Mouse (Mus musculus) midbrain, embryonic 13.5 days (tissue): Measurements from ENCODE around the gene Lamc3. TPM values are rescaled to one million over a fixed set of nuclear protein-coding genes. Genes with fewer than 3 reads are reported as not detected.
A peak's percentile ranks its signal among the peaks of the same experiment; 100 is the strongest.

Experiments
- ATAC-seq: fragments of 200-750 bp; cut with Nextera tagmentation; 2 replicates; pipeline ENCODE4 v1.8.0; 2017; ENCODE audit warnings: mild to moderate bottlenecking, moderate TSS enrichment, moderate library complexity
- H3K27ac ChIP-seq: fragments of 300-500 bp; sonication (generic); 2 replicates; pipeline ENCODE4 v1.5.1; 2015; ENCODE audit warnings: inconsistent platforms, mild to moderate bottlenecking, moderate library complexity
- H3K27me3 ChIP-seq: fragments of 300-500 bp; sonication (generic); 2 replicates; pipeline ENCODE4 v1.6.1; 2015; ENCODE audit warnings: mild to moderate bottlenecking, inconsistent platforms
- H3K36me3 ChIP-seq: fragments of 300-500 bp; sonication (generic); 2 replicates; pipeline ENCODE4 v1.6.1; 2015; ENCODE audit warnings: mild to moderate bottlenecking, inconsistent platforms
- H3K4me1 ChIP-seq: fragments of 300-500 bp; sonication (generic); replicated peaks from 2 replicates; pipeline ENCODE4 v1.6.1; 2015; ENCODE audit warnings: inconsistent platforms
- H3K4me2 ChIP-seq: fragments of 300-500 bp; sonication (generic); replicated peaks from 2 replicates; pipeline ENCODE4 v1.6.1; 2015; ENCODE audit warnings: moderate library complexity, mild to moderate bottlenecking, inconsistent platforms
- H3K4me3 ChIP-seq: fragments of 300-500 bp; sonication (generic); replicated peaks from 2 replicates; pipeline ENCODE4 v1.5.1; 2015; ENCODE audit warnings: mild to moderate bottlenecking, inconsistent platforms
- H3K9ac ChIP-seq: fragments of 300-500 bp; sonication (generic); replicated peaks from 2 replicates; pipeline ENCODE4 v1.6.1; 2015; ENCODE audit warnings: mild to moderate bottlenecking, inconsistent platforms
- H3K9me3 ChIP-seq: fragments of 300-500 bp; sonication (generic); 2 replicates; pipeline ENCODE4 v1.6.1; 2016; ENCODE audit warnings: mild to moderate bottlenecking, inconsistent platforms
- WGBS: fragments of 180-500 bp; shearing (Covaris S2); methylation state at CpG from one replicate; pipeline ENCODE4 v1.1.7; 2015; 5-methylcytosine and 5-hydroxymethylcytosine counted together
- polyA plus RNA-seq: library from polyadenylated mRNA; unstranded; fragments of >200 nt; fragmentation: Nextera tagmentation; extraction: Ambion mirVana; gene quantifications from 2 replicates; pipeline ENCODE4 v1.2.1, GENCODE M21; 2015

Gene Lamc3
- 5.5 and 6.8 TPM in 2 replicates for polyA plus RNA-seq

DNA sequence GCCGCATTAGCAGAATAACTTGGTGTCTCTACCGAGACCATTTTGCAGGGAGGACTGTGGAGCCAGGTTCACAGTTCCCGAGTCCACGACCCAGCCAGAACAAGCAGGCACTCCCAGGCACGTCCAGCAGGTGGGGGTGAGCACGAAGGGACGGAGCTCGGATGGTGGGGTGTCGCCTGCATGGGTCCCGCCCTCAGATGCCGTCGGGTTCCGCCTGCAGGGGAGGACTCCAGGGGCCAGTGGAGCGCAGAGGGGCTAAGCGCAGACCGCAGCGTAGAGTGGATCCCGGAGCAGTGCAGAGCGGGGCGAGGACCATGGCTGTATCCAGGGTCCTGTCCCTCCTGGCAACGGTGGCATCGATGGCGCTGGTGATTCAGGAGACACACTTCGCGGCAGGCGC, at the start of gene Lamc3:
Lamc3 (plus strand) TSS at position 262 of the 400 bp plus-strand sequence.
- no peaks in the 10 kb centered on the region for H3K9me3 ChIP-seq
- ATAC-seq = peak; percentile 53; the same call in 1 of the 2 replicates
- no peak within 1 kb of the TSS for H3K9ac ChIP-seq
- H3K36me3 ChIP-seq = no peaks in the 10 kb centered on the region
- 7% methylated on average over 23 of the region's 26 CpGs for WGBS
- H3K4me2 ChIP-seq = peak within 1 kb of the TSS; percentile 19; the same call in 1 of the 2 replicates
- peaks cover 82% of the 10 kb centered on the region for H3K27me3 ChIP-seq
- H3K27ac ChIP-seq = no peak within 1 kb of the TSS
- peaks cover 14% of the 10 kb centered on the region for H3K4me1 ChIP-seq
- H3K4me3 ChIP-seq = peak within 1 kb of the TSS; percentile 22

DNA sequence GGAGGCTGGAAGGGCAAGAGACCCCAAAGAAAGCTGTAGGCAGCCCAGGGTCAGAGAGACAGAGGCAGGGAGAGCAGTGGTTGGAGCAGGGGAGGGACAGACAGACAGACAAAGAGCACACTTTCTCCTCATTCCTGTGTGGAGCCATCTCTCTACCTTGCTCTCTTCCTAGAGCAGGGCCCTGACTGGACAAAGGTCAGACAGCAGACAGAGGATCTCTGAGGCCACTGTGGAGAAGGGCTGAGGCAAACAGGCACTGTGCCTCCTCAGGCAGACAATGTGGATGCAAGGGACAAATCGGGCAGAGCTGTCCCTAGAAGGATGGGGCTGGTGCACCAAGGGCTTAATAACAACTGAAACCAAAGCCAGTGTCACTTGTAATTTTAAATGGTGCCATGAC, 48.2 kb upstream of the Lamc3 start:
- no peaks in the 10 kb centered on the region for H3K36me3 ChIP-seq
- no peaks in the 10 kb centered on the region for H3K9me3 ChIP-seq
- no peak overlapping the region for H3K27ac ChIP-seq
- 45% methylated on average over 1 of the region's 1 CpGs for WGBS
- H3K27me3 ChIP-seq = peaks cover 34% of the 10 kb centered on the region
- no peak for ATAC-seq
- no peak overlapping the region for H3K4me3 ChIP-seq
- H3K4me2 ChIP-seq = no peak overlapping the region
- no peak overlapping the region for H3K9ac ChIP-seq
- H3K4me1 ChIP-seq = peaks cover 30% of the 10 kb centered on the region

DNA sequence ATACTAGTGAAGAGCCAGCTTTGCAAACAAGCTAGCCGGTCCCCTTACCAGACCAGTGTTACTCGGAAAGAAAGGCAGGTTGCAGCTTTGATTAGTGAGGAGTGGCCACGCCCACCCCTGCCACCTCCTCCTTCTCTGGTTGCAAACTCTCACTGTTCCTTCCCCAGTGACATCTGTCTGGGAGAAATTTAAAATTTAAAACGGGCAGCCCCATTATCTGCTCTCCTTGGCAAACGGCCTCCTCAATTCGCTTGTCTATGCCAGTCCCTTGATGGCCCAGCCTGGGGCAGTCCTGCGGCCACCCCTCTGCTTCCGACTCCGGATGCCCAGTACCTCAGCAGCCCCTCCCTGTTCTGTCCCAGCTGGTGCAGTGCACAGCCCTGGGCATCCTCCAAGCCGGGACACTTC, 42.4 kb upstream of the Lamc3 start:
- H3K36me3 ChIP-seq = no peaks in the 10 kb centered on the region
- H3K4me1 ChIP-seq = peaks cover 31% of the 10 kb centered on the region
- H3K9ac ChIP-seq = no peak overlapping the region
- no peaks in the 10 kb centered on the region for H3K9me3 ChIP-seq
- 1% methylated on average over 10 of the region's 10 CpGs for WGBS
- H3K27ac ChIP-seq = peak overlapping the region; percentile 52; the same call in 1 of the 2 replicates
- peak; percentile 78 for ATAC-seq
- peaks cover 71% of the 10 kb centered on the region for H3K27me3 ChIP-seq
- peak overlapping the region; percentile 53 for H3K4me3 ChIP-seq
- H3K4me2 ChIP-seq = peak overlapping the region; percentile 80

DNA sequence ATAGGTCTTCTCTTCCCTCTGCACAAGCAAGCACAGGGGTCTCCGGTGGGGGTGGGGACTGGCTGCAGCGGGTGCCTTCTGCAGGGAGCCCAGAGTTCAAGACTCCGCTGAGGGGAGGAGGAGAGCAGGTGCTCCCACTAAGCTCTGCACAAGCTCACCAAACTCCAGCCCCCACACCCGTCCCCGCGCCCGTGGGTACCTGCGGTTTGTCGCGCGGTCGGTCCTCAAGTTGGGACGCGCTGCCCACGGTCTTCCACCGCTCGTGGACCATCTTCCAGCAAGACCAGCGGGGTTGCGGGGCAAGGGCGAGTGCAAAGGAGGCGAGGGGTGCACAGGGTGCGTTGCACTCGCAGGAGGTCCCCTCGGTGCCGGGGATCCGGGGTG, 41.6 kb upstream of the Lamc3 start:
- WGBS = 2% methylated on average over 23 of the region's 26 CpGs
- Histone ChIP-seq H3K9me3 (no peaks in the 10 kb centered on the region), H3K9ac (peak overlapping the region; percentile 69), H3K27me3 (peaks cover 64% of the 10 kb centered on the region), H3K4me2 (peak overlapping the region; percentile 80), H3K4me3 (peak overlapping the region; percentile 53), H3K36me3 (no peaks in the 10 kb centered on the region), H3K4me1 (peaks cover 35% of the 10 kb centered on the region), H3K27ac (no peak overlapping the region)
- ATAC-seq = peak; percentile 37

DNA sequence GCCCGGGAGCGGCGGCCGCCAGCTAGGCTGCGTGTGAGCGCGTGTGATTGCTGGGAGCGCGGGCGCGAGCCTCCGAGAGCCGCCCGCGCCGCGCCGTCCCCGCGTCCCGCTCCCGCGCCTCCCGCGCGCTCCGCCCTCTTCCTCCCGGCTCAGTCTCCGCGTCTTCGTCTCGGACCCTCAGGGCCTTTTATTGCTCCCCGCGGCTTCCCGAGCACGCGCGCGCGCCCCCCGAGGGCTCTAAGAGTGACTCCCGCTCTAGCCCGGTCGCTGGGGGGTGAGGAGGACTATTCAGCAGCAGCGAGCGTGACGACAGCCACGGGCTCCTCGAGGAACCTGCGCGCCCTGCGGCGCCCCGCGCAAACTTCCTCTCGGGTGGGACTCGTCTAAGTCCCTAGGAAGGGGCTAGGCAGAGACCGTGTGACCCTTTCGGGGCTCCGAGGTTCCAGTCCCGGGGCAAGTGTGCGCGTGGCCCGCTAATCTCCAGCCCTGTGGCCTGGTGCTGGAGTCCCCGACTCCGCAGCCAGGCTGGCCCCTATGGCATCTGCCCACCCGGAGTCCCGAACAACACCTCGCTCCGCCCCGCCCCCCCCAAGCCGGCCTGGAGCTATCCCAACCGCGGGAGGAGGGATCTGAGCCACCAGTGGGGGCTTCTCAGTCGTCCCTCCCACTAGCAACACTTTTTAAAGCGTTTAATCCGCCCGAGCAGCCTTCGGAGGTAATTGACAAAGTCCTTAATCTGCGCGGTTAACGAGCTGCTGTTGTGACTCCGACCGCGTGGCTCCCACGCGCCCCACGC, 41.0 kb upstream of the Lamc3 start, which contains the start of gene Fibcd1:
Fibcd1 (minus strand) TSS at position 110 of the 796 bp plus-strand sequence.
- ATAC-seq = peak; percentile 55; the same call in 1 of the 2 replicates
- Histone ChIP-seq H3K4me3 (peak within 1 kb of the TSS; percentile 53), H3K9ac (peak within 1 kb of the TSS; percentile 69), H3K4me1 (peaks cover 35% of the 10 kb centered on the region), H3K27ac (no peak within 1 kb of the TSS), H3K27me3 (peaks cover 64% of the 10 kb centered on the region), H3K9me3 (no peaks in the 10 kb centered on the region), H3K4me2 (peak within 1 kb of the TSS; percentile 80), H3K36me3 (no peaks in the 10 kb centered on the region)
- under 1% methylated on average over 88 of the region's 88 CpGs for WGBS

DNA sequence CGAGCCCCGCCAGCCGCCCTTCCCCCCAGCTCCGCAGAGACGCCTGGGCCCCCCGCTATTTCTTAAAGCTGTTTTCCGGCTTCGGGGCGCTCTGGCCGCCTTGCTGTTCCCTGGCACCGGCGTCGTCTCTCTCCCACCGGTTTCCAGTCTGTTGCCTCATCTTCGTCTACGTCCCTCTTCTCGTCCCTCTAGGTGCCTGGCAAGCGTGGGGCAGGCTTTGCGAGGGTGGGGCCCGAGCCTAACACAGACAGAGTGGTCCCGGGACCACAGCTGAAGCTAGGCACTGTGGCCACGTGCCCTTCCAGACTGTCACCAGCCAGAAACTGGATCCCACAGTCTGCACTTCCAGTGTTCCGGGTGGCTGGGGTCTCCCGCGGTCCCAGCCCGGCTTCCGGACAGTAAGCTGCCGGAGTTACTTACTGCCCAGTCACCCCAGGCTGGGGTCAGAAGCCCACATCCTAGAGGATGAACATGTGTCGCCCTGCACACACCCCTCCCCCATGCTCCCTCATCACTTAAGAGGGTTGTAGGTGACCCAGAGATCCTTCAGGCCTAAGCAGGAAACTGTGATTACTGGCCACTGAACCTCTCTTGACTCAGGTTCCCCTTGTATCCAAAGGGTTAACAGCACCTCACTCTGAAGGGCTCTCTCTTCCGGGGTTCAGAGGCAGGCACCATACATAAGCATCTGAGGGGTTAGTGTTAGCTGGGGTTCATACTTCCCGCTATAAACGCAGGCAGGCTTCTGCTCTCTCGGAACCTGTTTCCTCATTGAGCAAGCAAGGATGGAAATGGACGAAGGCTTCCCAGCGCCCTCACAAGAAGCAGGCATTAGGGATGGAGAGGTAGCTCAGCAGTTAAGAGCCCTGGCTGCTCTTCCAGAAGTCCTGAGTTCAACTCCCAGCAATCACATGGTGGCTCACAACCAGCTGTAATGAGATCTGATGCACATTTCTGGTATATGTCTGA, 40.1 kb upstream of the Lamc3 start:
- H3K27me3 ChIP-seq = peaks cover 69% of the 10 kb centered on the region
- WGBS = 4% methylated on average over 35 of the region's 35 CpGs
- no peak for ATAC-seq
- peak overlapping the region; percentile 53 for H3K4me3 ChIP-seq
- H3K4me1 ChIP-seq = peaks cover 32% of the 10 kb centered on the region
- no peaks in the 10 kb centered on the region for H3K9me3 ChIP-seq
- H3K36me3 ChIP-seq = no peaks in the 10 kb centered on the region
- no peak overlapping the region for H3K27ac ChIP-seq
- peak overlapping the region; percentile 69 for H3K9ac ChIP-seq
- H3K4me2 ChIP-seq = peak overlapping the region; percentile 80

DNA sequence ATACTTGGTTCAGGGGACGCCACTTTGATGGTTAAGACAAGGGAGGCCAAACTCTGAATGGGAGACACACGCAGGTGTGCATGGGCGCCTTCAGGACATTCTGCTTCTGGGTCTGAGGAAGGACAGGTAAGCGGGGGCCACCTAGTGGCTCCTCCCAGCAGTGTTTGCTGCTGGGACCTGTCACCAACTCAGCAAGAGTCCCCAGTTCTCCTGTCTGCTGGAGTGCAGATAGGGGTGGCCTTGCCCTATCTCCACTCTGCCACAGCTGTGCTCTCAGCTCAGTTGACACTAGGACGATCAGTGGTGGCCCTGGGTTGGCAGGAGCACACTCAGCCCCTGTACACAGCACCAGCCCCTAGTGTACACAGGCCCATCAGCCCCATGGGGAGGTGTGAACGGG, 39.2 kb upstream of the Lamc3 start:
- no peak overlapping the region for H3K27ac ChIP-seq
- H3K9ac ChIP-seq = no peak overlapping the region
- H3K4me2 ChIP-seq = no peak overlapping the region
- peaks cover 66% of the 10 kb centered on the region for H3K27me3 ChIP-seq
- H3K4me1 ChIP-seq = peaks cover 32% of the 10 kb centered on the region
- no peaks in the 10 kb centered on the region for H3K9me3 ChIP-seq
- 0 out of 2 replicates have a peak, but pooled peaks have one; percentile 24 for ATAC-seq
- no peak overlapping the region for H3K4me3 ChIP-seq
- no peaks in the 10 kb centered on the region for H3K36me3 ChIP-seq
- WGBS = 21% methylated on average over 6 of the region's 6 CpGs

DNA sequence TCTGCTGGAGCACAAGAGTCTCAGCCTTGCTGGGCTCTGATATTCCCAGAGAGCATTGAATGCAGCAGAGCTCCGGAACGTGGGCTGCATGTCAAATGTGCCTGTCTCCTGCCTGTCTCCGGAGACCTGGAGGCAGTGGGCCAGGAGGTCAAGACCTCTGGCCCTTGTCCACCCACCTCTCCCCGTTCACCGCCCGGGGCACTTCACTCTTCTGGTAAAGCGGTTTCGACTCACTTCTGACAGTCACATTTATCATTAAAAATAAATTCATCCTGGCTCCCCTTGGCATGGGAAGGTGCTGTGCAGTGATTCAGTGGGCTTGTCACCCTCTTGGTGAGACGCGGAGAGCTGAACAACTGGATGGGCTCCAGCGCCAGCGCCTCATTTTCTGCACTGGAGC, 37.0 kb upstream of the Lamc3 start:
- Histone ChIP-seq H3K9me3 (no peaks in the 10 kb centered on the region), H3K4me2 (no peak overlapping the region), H3K4me3 (no peak overlapping the region), H3K27ac (no peak overlapping the region), H3K27me3 (peaks cover 47% of the 10 kb centered on the region), H3K4me1 (peaks cover 30% of the 10 kb centered on the region), H3K9ac (no peak overlapping the region), H3K36me3 (no peaks in the 10 kb centered on the region)
- no peak for ATAC-seq
- WGBS = 49% methylated on average over 12 of the region's 12 CpGs

DNA sequence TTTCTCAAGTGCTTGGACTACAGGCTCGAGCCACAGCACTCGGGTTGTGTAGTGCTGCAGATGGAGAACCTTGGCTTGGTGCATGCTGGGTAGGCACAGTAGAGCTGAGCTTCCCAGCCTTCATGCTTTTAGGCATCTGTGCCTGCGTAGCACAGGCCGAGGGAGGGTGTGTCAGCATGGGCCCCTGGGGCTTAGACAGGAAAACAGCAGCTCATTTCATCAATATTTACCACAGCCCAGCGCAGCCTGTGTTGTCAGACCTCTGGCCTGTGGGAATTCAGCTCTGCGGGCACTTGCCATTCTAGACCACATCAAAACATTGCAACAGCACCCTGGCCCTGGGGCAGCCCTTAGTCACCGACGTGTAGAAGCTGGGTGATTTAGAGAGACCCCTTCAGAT, 31.1 kb upstream of the Lamc3 start:
- H3K4me3 ChIP-seq = no peak overlapping the region
- no peak overlapping the region for H3K27ac ChIP-seq
- no peak overlapping the region for H3K9ac ChIP-seq
- H3K4me2 ChIP-seq = no peak overlapping the region
- no peak for ATAC-seq
- no peaks in the 10 kb centered on the region for H3K36me3 ChIP-seq
- H3K4me1 ChIP-seq = peaks cover 44% of the 10 kb centered on the region
- no peaks in the 10 kb centered on the region for H3K9me3 ChIP-seq
- WGBS = 75% methylated on average over 8 of the region's 8 CpGs
- H3K27me3 ChIP-seq = peaks cover 17% of the 10 kb centered on the region

DNA sequence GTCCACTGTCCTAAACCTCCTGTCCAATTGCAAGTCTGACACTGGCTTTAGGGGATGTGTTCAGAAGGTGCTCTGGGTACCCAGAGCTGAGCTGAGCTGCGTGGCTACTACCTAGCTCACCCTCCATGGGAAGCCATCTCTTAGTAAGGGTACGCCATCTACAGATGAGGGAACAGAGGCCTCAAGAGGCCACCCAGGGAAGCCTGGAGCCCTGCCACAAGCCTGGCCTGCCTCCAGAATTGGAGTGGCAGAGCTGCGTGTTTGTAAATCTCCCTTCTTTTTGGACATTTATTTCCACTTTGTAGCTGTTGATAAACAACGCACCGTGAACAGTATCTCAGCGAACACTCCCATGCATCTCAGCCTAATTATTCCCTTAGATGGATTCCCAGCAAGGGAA, 29.9 kb upstream of the Lamc3 start:
- no peaks in the 10 kb centered on the region for H3K36me3 ChIP-seq
- no peak overlapping the region for H3K9ac ChIP-seq
- 0 out of 2 replicates have a peak overlapping the region, but pooled peaks have one; percentile 60 for H3K27ac ChIP-seq
- peaks cover 44% of the 10 kb centered on the region for H3K4me1 ChIP-seq
- ATAC-seq = no peak
- H3K27me3 ChIP-seq = peaks cover 9% of the 10 kb centered on the region
- no peaks in the 10 kb centered on the region for H3K9me3 ChIP-seq
- H3K4me2 ChIP-seq = no peak overlapping the region
- WGBS = 68% methylated on average over 6 of the region's 6 CpGs
- H3K4me3 ChIP-seq = no peak overlapping the region

DNA sequence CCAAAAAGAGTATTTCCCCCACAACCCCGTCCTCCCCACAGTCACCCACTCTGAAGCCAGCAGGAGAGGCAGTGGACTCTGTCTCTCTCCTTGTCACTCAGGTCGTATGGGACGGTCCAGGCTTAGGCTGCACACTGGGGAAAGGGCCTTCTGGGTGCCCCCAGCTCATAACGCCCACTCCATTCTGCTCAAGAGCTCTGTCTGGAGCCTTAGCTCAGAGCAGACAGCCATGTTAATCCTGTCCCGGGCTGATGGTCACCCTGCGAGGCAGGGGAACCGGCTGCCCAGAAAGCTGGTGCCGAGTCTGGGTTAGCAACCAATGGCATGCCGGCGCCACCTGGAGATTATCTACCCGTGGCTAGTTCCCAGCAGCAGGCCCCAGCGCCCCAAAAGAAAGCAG, 28.6 kb upstream of the Lamc3 start:
- peak; percentile 68 for ATAC-seq
- H3K27ac ChIP-seq = peak overlapping the region; percentile 60
- WGBS = 6% methylated on average over 12 of the region's 12 CpGs

DNA sequence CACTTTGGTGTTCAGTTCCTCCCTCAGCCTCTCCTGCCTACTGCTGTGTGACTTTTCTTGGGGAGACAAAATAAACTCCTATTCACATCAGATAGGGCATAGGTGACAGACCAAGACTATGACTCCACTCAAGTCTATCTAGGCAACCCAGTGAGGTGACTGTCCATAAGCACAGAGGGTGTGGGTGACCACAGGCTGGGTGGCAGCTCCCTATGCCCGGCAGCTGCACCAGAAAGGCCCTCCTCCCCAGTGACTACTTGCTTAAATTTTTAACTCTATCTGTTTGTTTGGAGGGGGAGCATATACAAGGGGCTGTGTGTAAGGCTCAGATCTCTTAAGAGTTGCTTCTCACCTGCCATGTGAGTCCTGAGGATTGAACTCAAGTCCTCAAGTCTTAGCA, 24.2 kb upstream of the Lamc3 start:
- ATAC-seq = no peak
- H3K27me3 ChIP-seq = peaks cover 4% of the 10 kb centered on the region; the same call in 1 of the 2 replicates
- H3K36me3 ChIP-seq = no peaks in the 10 kb centered on the region
- H3K4me3 ChIP-seq = no peak overlapping the region
- WGBS = 63% methylated on average over 1 of the region's 1 CpGs
- H3K9me3 ChIP-seq = no peaks in the 10 kb centered on the region
- H3K27ac ChIP-seq = no peak overlapping the region
- H3K4me2 ChIP-seq = no peak overlapping the region
- peaks cover 34% of the 10 kb centered on the region for H3K4me1 ChIP-seq
- H3K9ac ChIP-seq = no peak overlapping the region

More for the DNA sequence above, 28.6 kb upstream of the Lamc3 start:
- H3K27me3 ChIP-seq = peaks cover 7% of the 10 kb centered on the region
- H3K4me3 ChIP-seq = no peak overlapping the region
- H3K4me1 ChIP-seq = peaks cover 44% of the 10 kb centered on the region
- no peaks in the 10 kb centered on the region for H3K36me3 ChIP-seq
- H3K4me2 ChIP-seq = peak overlapping the region; percentile 28
- no peaks in the 10 kb centered on the region for H3K9me3 ChIP-seq
- H3K9ac ChIP-seq = no peak overlapping the region
